Mouse (Mus musculus) limb, embryonic 15.5 days (tissue): ENCODE measurements around the gene Dbi. TPM values are rescaled to one million over a fixed set of nuclear protein-coding genes. Genes with fewer than 3 reads are reported as not detected.
A peak's percentile ranks its signal among the peaks of the same experiment; 100 is the strongest.

Experiments used
- ATAC-seq: fragments of 200-750 bp; cut with Nextera tagmentation; 2 replicates; pipeline ENCODE4 v1.8.0; 2017; ENCODE audit warnings: low read depth, moderate TSS enrichment; ENCODE audit not compliant: insufficient number of reproducible peaks, low FRiP score, low TSS enrichment
- H3K27ac ChIP-seq: fragments of 300-500 bp; sonication (generic); 2 replicates; pipeline ENCODE4 v1.5.1; 2015; ENCODE audit warnings: moderate library complexity, mild to moderate bottlenecking, inconsistent platforms
- H3K27me3 ChIP-seq: fragments of 300-500 bp; sonication (generic); 2 replicates; pipeline ENCODE4 v1.6.1; 2015; ENCODE audit warnings: inconsistent platforms
- H3K36me3 ChIP-seq: fragments of 300-500 bp; sonication (generic); 2 replicates; pipeline ENCODE4 v1.6.1; 2015; ENCODE audit warnings: inconsistent platforms
- H3K4me1 ChIP-seq: fragments of 300-500 bp; sonication (generic); 2 replicates; pipeline ENCODE4 v1.6.1; 2015; ENCODE audit warnings: inconsistent platforms
- H3K4me2 ChIP-seq: fragments of 300-500 bp; sonication (generic); 2 replicates; pipeline ENCODE4 v1.6.1; 2015; ENCODE audit warnings: mild to moderate bottlenecking, inconsistent platforms
- H3K4me3 ChIP-seq: fragments of 300-500 bp; sonication (generic); 2 replicates; pipeline ENCODE4 v1.5.1; 2015; ENCODE audit warnings: mild to moderate bottlenecking, inconsistent platforms
- H3K9ac ChIP-seq: fragments of 300-500 bp; sonication (generic); 2 replicates; pipeline ENCODE4 v1.6.1; 2015; ENCODE audit warnings: inconsistent platforms
- H3K9me3 ChIP-seq: fragments of 300-500 bp; sonication (generic); 2 replicates; pipeline ENCODE4 v1.6.1; 2016; ENCODE audit warnings: inconsistent platforms
- WGBS: fragments of 180-500 bp; shearing (Covaris S2); methylation state at CpG from one replicate; pipeline ENCODE4 v1.1.7; 2015; 5-methylcytosine and 5-hydroxymethylcytosine counted together
- polyA plus RNA-seq: library from polyadenylated mRNA; unstranded; fragments of >200 nt; fragmentation: Nextera tagmentation; extraction: Ambion mirVana; gene quantifications from 2 replicates; pipeline ENCODE4 v1.2.1, GENCODE M21; 2015

The Dbi gene
- 1,033 and 1,050 TPM in 2 replicates for polyA plus RNA-seq

GRCm38 (mm10) chr1:120120969-120121811 is at the start of gene Dbi, which contains the start of gene 3110009E18Rik:
TSS of gene Dbi (minus strand) at chr1:120121078.
TSS of gene 3110009E18Rik (plus strand) at chr1:120121187.
- H3K36me3 ChIP-seq: peaks cover 20% of the 10 kb centered on the region
- H3K9ac ChIP-seq: peak within 1 kb of the TSS; percentile 56
- no peaks in the 10 kb centered on the region for H3K9me3 ChIP-seq
- WGBS: 2% methylated on average over 52 of the region's 52 CpGs
- no peaks in the 10 kb centered on the region for H3K27me3 ChIP-seq
- H3K27ac ChIP-seq: peak within 1 kb of the TSS; percentile 93
- H3K4me2 ChIP-seq: peak within 1 kb of the TSS; percentile 81
- peak within 1 kb of the TSS; percentile 55 for H3K4me3 ChIP-seq
- H3K4me1 ChIP-seq: peaks cover 37% of the 10 kb centered on the region
- peak; percentile 91 for ATAC-seq

- no peaks in the 10 kb centered on the region for H3K27me3 ChIP-seq
- no peaks in the 10 kb centered on the region for H3K36me3 ChIP-seq
- no peak overlapping the region for H3K27ac ChIP-seq
- 76% methylated on average over 7 of the region's 7 CpGs for WGBS
- no peaks in the 10 kb centered on the region for H3K4me1 ChIP-seq
- H3K4me3 ChIP-seq: no peak overlapping the region
- no peak for ATAC-seq
- H3K9me3 ChIP-seq: no peaks in the 10 kb centered on the region
- H3K9ac ChIP-seq: no peak overlapping the region
- H3K4me2 ChIP-seq: no peak overlapping the region
These were observed 49.4 kb upstream of the Dbi start for GRCm38 (mm10) chr1:120170307-120170706.

GRCm38 (mm10) chr1:120168674-120169073 is 47.8 kb upstream of the Dbi start:
- no peak overlapping the region for H3K27ac ChIP-seq
- H3K4me1 ChIP-seq: no peaks in the 10 kb centered on the region
- no peak overlapping the region for H3K4me2 ChIP-seq
- no peaks in the 10 kb centered on the region for H3K27me3 ChIP-seq
- H3K36me3 ChIP-seq: no peaks in the 10 kb centered on the region
- no peak overlapping the region for H3K9ac ChIP-seq
- ATAC-seq: no peak
- H3K9me3 ChIP-seq: no peaks in the 10 kb centered on the region
- WGBS: 71% methylated on average over 7 of the region's 7 CpGs
- H3K4me3 ChIP-seq: no peak overlapping the region

- Histone ChIP-seq H3K9ac (no peak overlapping the region), H3K27ac (no peak overlapping the region), H3K4me1 (no peaks in the 10 kb centered on the region), H3K4me3 (no peak overlapping the region), H3K36me3 (no peaks in the 10 kb centered on the region), H3K4me2 (no peak overlapping the region), H3K27me3 (no peaks in the 10 kb centered on the region), H3K9me3 (no peaks in the 10 kb centered on the region)
- 61% methylated on average over 4 of the region's 4 CpGs for WGBS
- no peak for ATAC-seq
These were observed 47.1 kb upstream of the Dbi start for GRCm38 (mm10) chr1:120168016-120168415.

- H3K9ac ChIP-seq: no peak overlapping the region
- no peak overlapping the region for H3K4me3 ChIP-seq
- no peaks in the 10 kb centered on the region for H3K27me3 ChIP-seq
- no peak overlapping the region for H3K27ac ChIP-seq
- ATAC-seq: no peak
- H3K4me1 ChIP-seq: peaks cover 3% of the 10 kb centered on the region; the same call in 1 of the 2 replicates
- no peak overlapping the region for H3K4me2 ChIP-seq
- 61% methylated on average over 1 of the region's 1 CpGs for WGBS
- no peaks in the 10 kb centered on the region for H3K36me3 ChIP-seq
- no peaks in the 10 kb centered on the region for H3K9me3 ChIP-seq
These were observed 41.7 kb upstream of the Dbi start for GRCm38 (mm10) chr1:120162616-120163015.

- peaks cover 3% of the 10 kb centered on the region; the same call in 1 of the 2 replicates for H3K4me1 ChIP-seq
- no peak overlapping the region for H3K27ac ChIP-seq
- H3K9ac ChIP-seq: no peak overlapping the region
- H3K27me3 ChIP-seq: no peaks in the 10 kb centered on the region
- H3K36me3 ChIP-seq: no peaks in the 10 kb centered on the region
- H3K9me3 ChIP-seq: no peaks in the 10 kb centered on the region
- ATAC-seq: no peak
- H3K4me3 ChIP-seq: no peak overlapping the region
- H3K4me2 ChIP-seq: no peak overlapping the region
- WGBS: 90% methylated on average over 5 of the region's 5 CpGs
These were observed 40.6 kb upstream of the Dbi start for GRCm38 (mm10) chr1:120161502-120161901.

GRCm38 (mm10) chr1:120158474-120159127 is 37.7 kb upstream of the Dbi start:
- Histone ChIP-seq H3K9ac (no peak overlapping the region), H3K4me3 (no peak overlapping the region), H3K4me2 (no peak overlapping the region), H3K4me1 (peaks cover 3% of the 10 kb centered on the region; the same call in 1 of the 2 replicates), H3K27ac (no peak overlapping the region), H3K9me3 (no peaks in the 10 kb centered on the region), H3K36me3 (no peaks in the 10 kb centered on the region), H3K27me3 (no peaks in the 10 kb centered on the region)
- 87% methylated on average over 9 of the region's 9 CpGs for WGBS
- no peak for ATAC-seq

- H3K27ac ChIP-seq: no peak overlapping the region
- no peaks in the 10 kb centered on the region for H3K27me3 ChIP-seq
- no peak overlapping the region for H3K4me2 ChIP-seq
- H3K9me3 ChIP-seq: no peaks in the 10 kb centered on the region
- no peak overlapping the region for H3K4me3 ChIP-seq
- peaks cover 3% of the 10 kb centered on the region; the same call in 1 of the 2 replicates for H3K4me1 ChIP-seq
- WGBS: 24% methylated on average over 1 of the region's 1 CpGs
- H3K9ac ChIP-seq: no peak overlapping the region
- H3K36me3 ChIP-seq: no peaks in the 10 kb centered on the region
- ATAC-seq: no peak
These were observed 34.4 kb upstream of the Dbi start for GRCm38 (mm10) chr1:120155325-120155724.

GRCm38 (mm10) chr1:120154232-120154631 is 33.4 kb upstream of the Dbi start:
- Histone ChIP-seq H3K4me1 (no peaks in the 10 kb centered on the region), H3K36me3 (no peaks in the 10 kb centered on the region), H3K4me3 (no peak overlapping the region), H3K9me3 (no peaks in the 10 kb centered on the region), H3K27me3 (no peaks in the 10 kb centered on the region), H3K27ac (no peak overlapping the region), H3K4me2 (no peak overlapping the region), H3K9ac (no peak overlapping the region)
- ATAC-seq: no peak

- H3K9me3 ChIP-seq: no peaks in the 10 kb centered on the region
- no peak overlapping the region for H3K27ac ChIP-seq
- no peak overlapping the region for H3K9ac ChIP-seq
- H3K36me3 ChIP-seq: no peaks in the 10 kb centered on the region
- ATAC-seq: no peak
- no peaks in the 10 kb centered on the region for H3K27me3 ChIP-seq
- no peak overlapping the region for H3K4me2 ChIP-seq
- H3K4me3 ChIP-seq: no peak overlapping the region
- H3K4me1 ChIP-seq: peaks cover 7% of the 10 kb centered on the region; the same call in 1 of the 2 replicates
These were observed 26.1 kb upstream of the Dbi start for GRCm38 (mm10) chr1:120146994-120147393.

GRCm38 (mm10) chr1:120145527-120146216 is 24.8 kb upstream of the Dbi start:
- no peak overlapping the region for H3K4me3 ChIP-seq
- ATAC-seq: no peak
- WGBS: 81% methylated on average over 8 of the region's 8 CpGs

More at GRCm38 (mm10) chr1:120145527-120146216, 24.8 kb upstream of the Dbi start:
- Histone ChIP-seq H3K4me2 (no peak overlapping the region), H3K9ac (no peak overlapping the region), H3K36me3 (no peaks in the 10 kb centered on the region), H3K27me3 (no peaks in the 10 kb centered on the region), H3K4me1 (peaks cover 7% of the 10 kb centered on the region; the same call in 1 of the 2 replicates), H3K9me3 (no peaks in the 10 kb centered on the region), H3K27ac (no peak overlapping the region)
